Mouse (Mus musculus) intestine, postnatal 0 days (tissue): ENCODE measurements around the gene Pla2g4a. TPM values are rescaled to one million over a fixed set of nuclear protein-coding genes. Genes with fewer than 3 reads are reported as not detected.
"Not testable (repeated sequence)": the region's sequence is repeated elsewhere in the genome, so short reads cannot be mapped to it uniquely, and the experiment has no call there.

Experiments
- ATAC-seq: fragments of 200-750 bp; cut with Nextera tagmentation; 2 replicates; pipeline ENCODE4 v1.8.0; 2017; ENCODE audit warnings: mild to moderate bottlenecking, moderate TSS enrichment, moderate library complexity
- H3K27ac ChIP-seq: fragments of 300-500 bp; sonication (generic); 2 replicates; pipeline ENCODE4 v1.5.1; 2014; ENCODE audit warnings: mild to moderate bottlenecking, low read depth, low read length, moderate library complexity
- H3K27me3 ChIP-seq: fragments of 300-500 bp; sonication (generic); replicated peaks from 2 replicates; pipeline ENCODE4 v1.6.1; 2014; ENCODE audit warnings: low read length, mixed read lengths; ENCODE audit not compliant: control insufficient read depth, insufficient read depth
- H3K36me3 ChIP-seq: fragments of 300-500 bp; sonication (generic); 2 replicates; pipeline ENCODE4 v1.6.1; 2014; ENCODE audit warnings: mild to moderate bottlenecking, moderate library complexity; ENCODE audit not compliant: control insufficient read depth, insufficient read depth
- H3K4me1 ChIP-seq: fragments of 300-500 bp; sonication (generic); replicated peaks from 2 replicates; pipeline ENCODE4 v1.6.1; 2014; ENCODE audit warnings: antibody characterized with exemption, low read length, mixed read lengths; ENCODE audit not compliant: control insufficient read depth, insufficient read depth
- H3K4me2 ChIP-seq: fragments of 300-500 bp; sonication (generic); replicated peaks from 2 replicates; pipeline ENCODE4 v1.6.1; 2014; ENCODE audit warnings: low read depth, mild to moderate bottlenecking, moderate library complexity
- H3K4me3 ChIP-seq: fragments of 300-500 bp; sonication (generic); 2 replicates; pipeline ENCODE4 v1.5.1; 2014; ENCODE audit warnings: low read depth, low read length
- H3K9ac ChIP-seq: fragments of 300-500 bp; sonication (generic); 2 replicates; pipeline ENCODE4 v1.6.1; 2014; ENCODE audit warnings: mild to moderate bottlenecking, low read depth, low read length
- H3K9me3 ChIP-seq: fragments of 300-500 bp; sonication (generic); 2 replicates; pipeline ENCODE4 v1.6.1; 2016; ENCODE audit warnings: mixed run types; ENCODE audit not compliant: control insufficient read depth
- CTCF ChIP-seq: sonication (generic); IDR thresholded peaks from 2 replicates; pipeline ENCODE4 v1.5.1; 2016; ENCODE audit warnings: low read depth, mild to moderate bottlenecking, control low read depth, antibody characterized with exemption, moderate library complexity
- WGBS: fragments of 180-500 bp; shearing (Covaris S2); extraction: QIAGEN DNeasy Blood & Tissue Kit; methylation state at CpG from one replicate; pipeline ENCODE4 v1.1.7; 2014; 5-methylcytosine and 5-hydroxymethylcytosine counted together
- polyA plus RNA-seq: library from polyadenylated mRNA; unstranded; fragments of >200 nt; fragmentation: Nextera tagmentation; extraction: Ambion mirVana; gene quantifications from 2 replicates; pipeline ENCODE4 v1.2.1, GENCODE M21; 2015

Gene Pla2g4a
- polyA plus RNA-seq, 1 experiment from 2014 or later, result 20.1 TPM

DNA sequence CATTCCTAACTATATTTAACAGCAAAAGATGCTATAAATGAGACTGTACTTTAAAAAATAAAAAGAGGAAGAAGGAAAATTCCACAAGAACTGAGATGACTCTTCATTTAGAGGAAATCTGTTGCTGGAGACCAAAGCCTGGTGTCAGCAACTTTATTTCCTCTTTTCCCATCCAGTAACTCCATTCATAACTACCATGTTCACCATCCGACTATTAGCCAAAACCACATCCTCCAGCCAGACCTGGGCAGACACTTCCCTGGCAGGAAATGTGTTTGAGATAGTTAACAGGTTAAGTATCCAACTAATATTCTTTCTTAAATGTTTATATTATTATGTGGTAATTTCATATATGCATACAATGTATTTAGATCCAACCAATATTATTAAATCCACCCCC, 20.8 kb downstream of the Pla2g4a start:
- no peaks in the 10 kb centered on the region for H3K4me1 ChIP-seq
- no peaks in the 10 kb centered on the region for H3K36me3 ChIP-seq
- no peak for ATAC-seq
- H3K27ac ChIP-seq, result no peak overlapping the region
- WGBS, result 62% methylated on average over 1 of the region's 1 CpGs
- no peak for TF ChIP-seq CTCF
- no peak overlapping the region for H3K4me3 ChIP-seq
- H3K27me3 ChIP-seq, result no peaks in the 10 kb centered on the region
- no peaks in the 10 kb centered on the region for H3K9me3 ChIP-seq
- no peak overlapping the region for H3K4me2 ChIP-seq
- no peak overlapping the region for H3K9ac ChIP-seq

DNA sequence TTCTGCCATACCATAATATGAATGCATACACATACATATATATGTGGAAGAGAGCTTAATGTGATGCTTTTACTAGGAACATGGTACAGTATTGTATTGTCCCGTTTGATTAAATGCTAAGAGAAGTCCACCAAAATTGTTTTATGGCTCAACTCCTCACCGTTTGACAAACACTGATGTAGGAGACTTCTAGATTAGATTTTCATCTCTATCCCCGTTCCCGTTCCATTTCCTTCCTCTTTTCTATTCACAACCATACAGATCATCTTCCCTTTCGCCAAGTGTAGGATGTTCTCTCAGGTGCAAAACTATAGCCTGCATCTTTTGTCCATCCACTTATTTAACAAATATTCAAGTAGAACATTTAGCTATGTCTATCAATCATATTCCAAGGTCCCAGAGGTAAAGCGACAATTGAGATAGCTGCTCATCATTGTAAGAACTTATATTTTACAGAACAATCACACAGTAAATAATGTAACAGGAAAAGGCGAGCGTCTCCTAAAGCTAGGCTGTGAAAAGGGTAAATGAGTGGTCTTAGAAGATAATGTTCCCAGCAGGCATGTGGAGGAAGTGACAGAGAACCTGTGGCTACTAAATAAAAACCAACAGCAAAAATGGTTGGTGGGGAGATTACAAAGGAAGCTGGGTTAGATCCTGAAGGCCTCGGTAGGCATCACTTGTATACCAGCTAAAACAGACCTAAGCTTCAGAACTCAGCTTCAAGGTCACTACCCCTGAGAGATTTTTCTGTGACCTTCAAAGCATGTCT, 21.6 kb downstream of the Pla2g4a start:
- Histone ChIP-seq H3K9ac (no peak overlapping the region), H3K36me3 (no peaks in the 10 kb centered on the region), H3K9me3 (no peaks in the 10 kb centered on the region), H3K4me1 (no peaks in the 10 kb centered on the region), H3K4me3 (no peak overlapping the region), H3K27me3 (no peaks in the 10 kb centered on the region), H3K4me2 (no peak overlapping the region), H3K27ac (no peak overlapping the region)
- TF ChIP-seq CTCF, result no peak
- WGBS, result 80% methylated on average over 9 of the region's 9 CpGs
- ATAC-seq, result no peak

DNA sequence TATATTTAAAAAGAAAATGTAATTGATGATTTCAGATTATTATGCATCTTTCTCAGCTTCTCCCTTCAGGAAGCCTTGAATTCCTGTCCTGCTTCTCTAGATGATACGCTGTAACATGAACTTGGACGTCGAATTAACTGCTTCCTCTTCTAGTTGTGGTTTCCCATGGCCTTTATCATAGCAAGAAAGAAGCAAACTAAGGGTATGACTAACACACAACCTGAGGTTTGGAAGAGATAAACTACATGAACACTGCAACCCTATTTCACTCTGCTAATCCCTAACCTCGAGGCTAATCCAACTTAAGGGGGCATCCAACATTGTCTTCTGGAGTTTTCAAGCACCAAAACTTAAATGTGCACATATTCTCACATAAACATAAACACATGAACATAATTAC, 23.3 kb downstream of the Pla2g4a start:
- Histone ChIP-seq H3K27me3 (no peaks in the 10 kb centered on the region), H3K36me3 (no peaks in the 10 kb centered on the region), H3K4me1 (no peaks in the 10 kb centered on the region), H3K4me3 (no peak overlapping the region), H3K27ac (no peak overlapping the region), H3K9me3 (no peaks in the 10 kb centered on the region), H3K4me2 (no peak overlapping the region), H3K9ac (no peak overlapping the region)
- 85% methylated on average over 4 of the region's 4 CpGs for WGBS
- ATAC-seq, result no peak
- TF ChIP-seq CTCF, result no peak

DNA sequence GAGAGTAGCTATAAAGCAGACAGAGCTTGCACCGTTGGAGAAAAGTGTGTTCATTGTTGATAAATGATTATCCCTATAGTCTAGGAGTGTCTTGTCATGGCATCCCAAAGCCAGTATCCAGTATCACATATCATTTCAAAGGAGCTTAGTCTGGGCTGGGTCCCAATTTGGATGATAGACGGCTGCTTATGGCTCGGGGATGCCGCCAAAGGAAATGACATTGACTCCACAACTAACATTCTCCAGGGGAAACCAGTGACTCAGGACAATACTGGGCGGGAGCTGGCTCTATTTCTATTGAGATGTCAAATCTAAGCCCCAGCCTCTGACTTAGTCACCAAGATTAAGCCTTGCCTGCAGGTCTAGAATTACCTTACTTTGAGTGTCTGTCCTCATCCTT, 31.9 kb downstream of the Pla2g4a start:
- Histone ChIP-seq H3K27ac (no peak overlapping the region), H3K4me2 (no peak overlapping the region), H3K4me1 (no peaks in the 10 kb centered on the region), H3K27me3 (no peaks in the 10 kb centered on the region), H3K4me3 (no peak overlapping the region), H3K9ac (no peak overlapping the region), H3K9me3 (no peaks in the 10 kb centered on the region), H3K36me3 (no peaks in the 10 kb centered on the region)
- WGBS, result 75% methylated on average over 5 of the region's 5 CpGs
- TF ChIP-seq CTCF, result no peak
- ATAC-seq, result no peak

DNA sequence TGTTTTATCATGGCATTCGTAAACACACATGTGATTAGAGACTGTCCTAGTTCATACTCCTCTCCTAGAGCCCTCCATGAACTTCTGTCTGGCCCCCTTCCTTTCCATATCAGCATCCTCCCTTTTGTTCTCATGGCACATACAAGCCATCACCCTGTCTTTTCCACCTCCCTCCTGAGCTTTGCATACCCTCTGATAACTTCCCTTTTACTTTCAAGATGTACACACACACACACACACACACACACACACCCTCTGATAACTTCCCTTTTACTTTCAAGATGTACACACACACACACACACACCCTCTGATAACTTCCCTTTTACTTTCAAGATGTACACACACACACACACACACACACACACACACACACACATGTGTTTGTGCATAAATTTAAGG, 37.4 kb downstream of the Pla2g4a start:
- H3K9ac ChIP-seq, H3K9me3 ChIP-seq, H3K4me1 ChIP-seq, H3K36me3 ChIP-seq, ATAC-seq, H3K4me3 ChIP-seq, H3K27me3 ChIP-seq, H3K27ac ChIP-seq, H3K4me2 ChIP-seq: not testable (repeated sequence)
- 90% methylated on average over 1 of the region's 1 CpGs for WGBS

DNA sequence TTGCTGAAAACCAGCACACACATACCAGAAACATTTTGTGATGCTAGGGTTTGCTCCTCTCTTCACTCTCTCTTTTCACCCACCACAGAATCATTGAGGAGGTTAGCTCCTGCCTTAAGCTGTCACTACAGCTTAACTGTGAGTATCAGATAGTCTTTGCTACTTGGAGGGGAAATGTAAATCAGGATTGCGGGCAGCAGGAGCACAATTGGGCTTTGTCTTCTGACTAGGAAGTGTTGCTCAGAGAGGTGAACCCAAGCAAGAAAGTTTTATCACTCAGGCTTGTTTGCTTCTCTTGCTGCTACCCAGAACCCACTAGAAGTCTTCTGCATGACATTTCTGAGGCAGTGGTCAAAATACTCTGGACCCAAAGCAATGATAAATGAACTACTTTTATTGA, 38.9 kb downstream of the Pla2g4a start:
- Histone ChIP-seq H3K4me3 (no peak overlapping the region), H3K36me3 (no peaks in the 10 kb centered on the region), H3K4me2 (0 out of 2 replicates have a peak overlapping the region, but pooled peaks have one; percentile 2), H3K9me3 (no peaks in the 10 kb centered on the region), H3K9ac (no peak overlapping the region), H3K4me1 (no peaks in the 10 kb centered on the region), H3K27ac (no peak overlapping the region), H3K27me3 (no peaks in the 10 kb centered on the region)
- TF ChIP-seq CTCF, result no peak
- peak; percentile 49; the same call in 1 of the 2 replicates for ATAC-seq
- WGBS, result 35% methylated on average over 1 of the region's 1 CpGs
